Mouse (Mus musculus) heart, embryonic 16.5 days (tissue): Measurements from ENCODE around the gene Foxl1. TPM values are rescaled to one million over a fixed set of nuclear protein-coding genes. Genes with fewer than 3 reads are reported as not detected.

Experiments used
- ATAC-seq: fragments of 200-750 bp; cut with Nextera tagmentation; replicated peaks from 2 replicates; pipeline ENCODE4 v1.8.0; 2017; ENCODE audit warnings: moderate number of reproducible peaks; ENCODE audit not compliant: insufficient read depth, low FRiP score; ENCODE audit errors: extremely low read depth
- H3K27ac ChIP-seq: fragments of 300-500 bp; sonication (generic); 2 replicates; pipeline ENCODE4 v1.5.1; 2014; ENCODE audit warnings: mild to moderate bottlenecking, low read length, control low read depth, moderate library complexity
- H3K27me3 ChIP-seq: fragments of 300-500 bp; sonication (generic); 2 replicates; pipeline ENCODE4 v1.6.1; 2014; ENCODE audit warnings: low read length, mixed read lengths; ENCODE audit not compliant: control insufficient read depth, insufficient read depth
- H3K36me3 ChIP-seq: fragments of 300-500 bp; sonication (generic); 2 replicates; pipeline ENCODE4 v1.6.1; 2014; ENCODE audit not compliant: control insufficient read depth, insufficient read depth
- H3K4me1 ChIP-seq: fragments of 300-500 bp; sonication (generic); 2 replicates; pipeline ENCODE4 v1.6.1; 2014; ENCODE audit warnings: low read length, mixed read lengths; ENCODE audit not compliant: control insufficient read depth, insufficient read depth
- H3K4me2 ChIP-seq: fragments of 300-500 bp; sonication (generic); 2 replicates; pipeline ENCODE4 v1.6.1; 2014; ENCODE audit warnings: low read depth, mild to moderate bottlenecking, control low read depth, low read length
- H3K4me3 ChIP-seq: fragments of 300-500 bp; sonication (generic); 2 replicates; pipeline ENCODE4 v1.5.1; 2014; ENCODE audit warnings: mild to moderate bottlenecking, control low read depth, low read length
- H3K9ac ChIP-seq: fragments of 300-500 bp; sonication (generic); 2 replicates; pipeline ENCODE4 v1.6.1; 2014; ENCODE audit warnings: low read length, control low read depth
- H3K9me3 ChIP-seq: fragments of 300-500 bp; sonication (generic); replicated peaks from 2 replicates; pipeline ENCODE4 v1.6.1; 2016; ENCODE audit warnings: low read length; ENCODE audit not compliant: control insufficient read depth
- WGBS: fragments of 180-500 bp; shearing (Covaris S2); extraction: QIAGEN DNeasy Blood & Tissue Kit; methylation state at CpG from one replicate; pipeline ENCODE4 v1.1.7; 2014; 5-methylcytosine and 5-hydroxymethylcytosine counted together
- polyA plus RNA-seq: library from polyadenylated mRNA; unstranded; fragments of >200 nt; fragmentation: Nextera tagmentation; extraction: Ambion mirVana; gene quantifications from 2 replicates; pipeline ENCODE4 v1.2.1, GENCODE M21; 2015

Foxl1 gene
- polyA plus RNA-seq, 1 experiment from 2014 or later: 0.49 TPM

GRCm38 (mm10) chr8:121090716-121091115 lies 37.0 kb upstream of the Foxl1 start:
- H3K9me3 ChIP-seq: no peaks in the 10 kb centered on the region
- WGBS: 7% methylated on average over 1 of the region's 1 CpGs
- no peak for ATAC-seq
- H3K4me2 ChIP-seq: no peak overlapping the region
- no peak overlapping the region for H3K9ac ChIP-seq
- no peak overlapping the region for H3K4me3 ChIP-seq
- H3K27me3 ChIP-seq: peaks cover 72% of the 10 kb centered on the region
- no peak overlapping the region for H3K27ac ChIP-seq
- no peaks in the 10 kb centered on the region for H3K4me1 ChIP-seq
- no peaks in the 10 kb centered on the region for H3K36me3 ChIP-seq

- H3K4me1 ChIP-seq: no peaks in the 10 kb centered on the region
- no peak overlapping the region for H3K9ac ChIP-seq
- no peak overlapping the region for H3K4me2 ChIP-seq
Measured at GRCm38 (mm10) chr8:121092141-121092540, 35.6 kb upstream of the Foxl1 start.

GRCm38 (mm10) chr8:121092627-121093026 lies 35.1 kb upstream of the Foxl1 start:
- Histone ChIP-seq H3K4me2 (peak overlapping the region; percentile 27; the same call in 1 of the 2 replicates), H3K4me1 (no peaks in the 10 kb centered on the region), H3K36me3 (peaks cover 7% of the 10 kb centered on the region), H3K9ac (no peak overlapping the region), H3K27ac (no peak overlapping the region), H3K27me3 (peaks cover 54% of the 10 kb centered on the region), H3K4me3 (no peak overlapping the region), H3K9me3 (no peaks in the 10 kb centered on the region)
- WGBS: 3% methylated on average over 16 of the region's 16 CpGs
- ATAC-seq: peak; percentile 52

More at GRCm38 (mm10) chr8:121092141-121092540, 35.6 kb upstream of the Foxl1 start:
- Histone ChIP-seq H3K36me3 (peaks cover 5% of the 10 kb centered on the region), H3K4me3 (no peak overlapping the region), H3K27me3 (peaks cover 58% of the 10 kb centered on the region), H3K9me3 (no peaks in the 10 kb centered on the region), H3K27ac (no peak overlapping the region)
- 22% methylated on average over 6 of the region's 6 CpGs for WGBS
- no peak for ATAC-seq

GRCm38 (mm10) chr8:121093496-121093895 lies 34.2 kb upstream of the Foxl1 start:
- no peaks in the 10 kb centered on the region for H3K4me1 ChIP-seq
- WGBS: 68% methylated on average over 6 of the region's 6 CpGs
- peaks cover 46% of the 10 kb centered on the region for H3K27me3 ChIP-seq
- H3K27ac ChIP-seq: no peak overlapping the region
- no peaks in the 10 kb centered on the region for H3K9me3 ChIP-seq
- H3K4me3 ChIP-seq: no peak overlapping the region
- peaks cover 10% of the 10 kb centered on the region for H3K36me3 ChIP-seq
- no peak overlapping the region for H3K9ac ChIP-seq
- no peak for ATAC-seq
- H3K4me2 ChIP-seq: no peak overlapping the region

- Histone ChIP-seq H3K36me3 (peaks cover 23% of the 10 kb centered on the region), H3K9ac (no peak overlapping the region), H3K4me2 (no peak overlapping the region), H3K27ac (no peak overlapping the region), H3K27me3 (peaks cover 3% of the 10 kb centered on the region; the same call in 1 of the 2 replicates), H3K9me3 (no peaks in the 10 kb centered on the region), H3K4me1 (peaks cover 12% of the 10 kb centered on the region), H3K4me3 (no peak overlapping the region)
- peak; percentile 50; the same call in 1 of the 2 replicates for ATAC-seq
- WGBS: 45% methylated on average over 17 of the region's 17 CpGs
Measured at GRCm38 (mm10) chr8:121104049-121104818, 23.5 kb upstream of the Foxl1 start.

DNA sequence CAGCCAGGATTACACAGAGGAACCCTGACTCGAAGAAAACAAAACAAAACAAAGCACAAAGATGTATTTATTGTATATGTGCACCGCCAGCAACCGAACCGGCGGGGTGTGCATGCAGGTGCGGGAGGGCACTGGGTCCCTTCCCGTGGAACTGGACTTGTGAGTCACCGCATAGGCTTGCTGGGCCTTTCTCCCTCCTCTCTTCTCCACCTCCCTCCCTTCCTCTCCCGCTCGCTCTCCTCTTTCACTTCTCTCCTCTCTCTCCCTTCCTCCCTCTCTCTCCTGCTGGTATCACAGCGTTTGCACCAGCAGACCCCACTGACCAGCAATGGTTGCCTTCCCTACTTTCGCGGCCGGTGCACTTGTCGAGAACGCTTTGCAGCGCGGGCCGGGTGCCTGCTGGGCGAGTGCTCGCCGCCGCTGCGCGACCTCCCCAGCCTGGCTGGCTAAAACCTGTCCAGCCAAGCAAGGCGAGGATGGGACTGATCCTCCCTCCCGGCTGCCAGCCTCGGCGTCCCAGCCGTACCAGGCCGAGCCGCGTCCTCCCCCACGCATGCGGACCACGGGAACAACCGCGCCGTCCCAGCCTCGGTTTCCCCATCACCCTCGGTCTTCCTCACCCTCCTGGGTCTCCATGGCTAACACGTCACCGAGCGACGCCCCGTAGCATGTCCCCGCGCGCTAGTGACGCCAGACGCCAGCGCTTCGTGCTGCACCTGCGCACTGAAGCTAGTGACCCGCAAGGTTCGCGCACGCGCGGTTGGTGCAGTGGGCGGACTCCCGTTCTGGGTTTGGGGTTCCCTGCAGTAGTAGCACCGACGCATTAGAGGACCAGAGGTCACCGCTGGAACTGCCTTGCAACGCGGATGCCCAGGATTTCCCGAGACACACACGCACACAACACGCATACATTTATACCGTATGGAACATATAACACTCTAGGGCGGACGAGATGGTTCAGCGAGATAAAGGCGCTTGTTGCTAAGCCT lies 19.8 kb upstream of the Foxl1 start, which contains the start of gene Mthfsd:
TSS of gene Mthfsd (minus strand) at position 725 of the 989 bp plus-strand sequence.
- Histone ChIP-seq H3K27me3 (0 out of 2 replicates have a peak, but pooled peaks cover 7% of the 10 kb centered on the region), H3K4me3 (peak within 1 kb of the TSS; percentile 68), H3K9ac (peak within 1 kb of the TSS; percentile 81), H3K4me1 (peaks cover 12% of the 10 kb centered on the region), H3K4me2 (peak within 1 kb of the TSS; percentile 93), H3K27ac (peak within 1 kb of the TSS; percentile 49), H3K36me3 (peaks cover 9% of the 10 kb centered on the region; the same call in 1 of the 2 replicates), H3K9me3 (no peaks in the 10 kb centered on the region)
- WGBS: 1% methylated on average over 75 of the region's 75 CpGs
- ATAC-seq: peak; percentile 92

DNA sequence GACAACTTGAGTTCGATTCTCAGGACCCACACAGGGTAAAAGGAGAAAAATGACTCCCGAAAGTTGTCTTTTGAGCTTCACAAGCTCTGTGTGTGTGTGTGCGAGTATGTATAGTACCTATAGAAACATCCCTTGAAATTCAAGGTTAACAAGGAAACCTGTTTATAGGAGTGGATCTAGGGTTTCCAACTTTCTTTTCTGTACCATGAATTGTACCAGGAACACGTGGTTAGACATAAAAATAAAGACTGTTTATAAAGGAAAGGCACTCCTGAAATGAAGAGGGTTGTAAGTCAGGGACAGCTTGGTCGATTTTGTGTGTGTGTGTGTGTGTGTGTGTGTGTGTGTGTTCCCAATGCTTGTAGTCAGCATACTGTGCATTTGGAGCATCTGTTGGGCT lies 19.1 kb upstream of the Foxl1 start:
- no peak for ATAC-seq
- 0 out of 2 replicates have a peak overlapping the region, but pooled peaks have one; percentile 5 for H3K27ac ChIP-seq

GRCm38 (mm10) chr8:121111145-121111907 lies 16.4 kb upstream of the Foxl1 start:
- WGBS: 38% methylated on average over 7 of the region's 7 CpGs
- no peak overlapping the region for H3K4me3 ChIP-seq
- no peak overlapping the region for H3K4me2 ChIP-seq
- H3K9ac ChIP-seq: no peak overlapping the region
- peaks cover 34% of the 10 kb centered on the region for H3K27me3 ChIP-seq
- H3K9me3 ChIP-seq: no peaks in the 10 kb centered on the region
- H3K4me1 ChIP-seq: peaks cover 9% of the 10 kb centered on the region
- no peaks in the 10 kb centered on the region for H3K36me3 ChIP-seq
- ATAC-seq: no peak
- no peak overlapping the region for H3K27ac ChIP-seq

More for the DNA sequence above, 19.1 kb upstream of the Foxl1 start:
- WGBS: 15% methylated on average over 5 of the region's 5 CpGs
- peaks cover 5% of the 10 kb centered on the region; the same call in 1 of the 2 replicates for H3K36me3 ChIP-seq
- H3K9me3 ChIP-seq: no peaks in the 10 kb centered on the region
- peak overlapping the region; percentile 93 for H3K4me2 ChIP-seq
- H3K4me3 ChIP-seq: peak overlapping the region; percentile 68
- H3K27me3 ChIP-seq: peaks cover 10% of the 10 kb centered on the region; the same call in 1 of the 2 replicates
- peaks cover 10% of the 10 kb centered on the region for H3K4me1 ChIP-seq
- H3K9ac ChIP-seq: peak overlapping the region; percentile 81
